Mouse (Mus musculus): ENCODE data around the gene Capns2.

DNA sequence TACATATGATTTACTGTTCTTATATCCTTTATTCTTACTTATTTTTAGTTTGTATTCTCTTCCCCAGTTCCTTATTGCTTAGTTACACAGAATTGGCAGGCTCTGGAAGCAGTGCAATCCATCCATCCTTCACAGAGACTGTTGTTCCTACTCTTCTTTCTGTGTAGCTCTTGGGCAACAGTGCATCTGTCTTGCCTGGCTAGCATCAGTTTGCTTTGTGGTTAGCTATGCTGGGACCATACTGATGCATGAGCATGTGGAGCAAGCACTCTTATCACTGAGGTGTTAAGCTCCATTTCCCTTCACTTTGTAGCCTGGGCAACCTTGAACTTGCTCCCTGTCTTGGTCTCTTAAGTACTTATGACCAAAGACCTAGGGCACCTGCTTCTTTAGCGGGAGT, 39.2 kb upstream of the Capns2 start:
- TF ChIP-seq CTCF (IDR thresholded peaks at IDR 0.05; ENCODE audit: extremely low read depth, insufficient read depth, insufficient read length, insufficient replicate concordance), result no peak
- no peak for TF ChIP-seq POLR2A (IDR thresholded peaks at IDR 0.05; ENCODE audit: low read depth, low read length)

Measured in spleen, adult 2 months (tissue).